Mouse (Mus musculus): ENCODE results near the gene Nxpe3.
"Not testable (repeated sequence)": the region's sequence is repeated elsewhere in the genome, so short reads cannot be mapped to it uniquely, and the experiment has no call there.

Nxpe3 gene

DNA sequence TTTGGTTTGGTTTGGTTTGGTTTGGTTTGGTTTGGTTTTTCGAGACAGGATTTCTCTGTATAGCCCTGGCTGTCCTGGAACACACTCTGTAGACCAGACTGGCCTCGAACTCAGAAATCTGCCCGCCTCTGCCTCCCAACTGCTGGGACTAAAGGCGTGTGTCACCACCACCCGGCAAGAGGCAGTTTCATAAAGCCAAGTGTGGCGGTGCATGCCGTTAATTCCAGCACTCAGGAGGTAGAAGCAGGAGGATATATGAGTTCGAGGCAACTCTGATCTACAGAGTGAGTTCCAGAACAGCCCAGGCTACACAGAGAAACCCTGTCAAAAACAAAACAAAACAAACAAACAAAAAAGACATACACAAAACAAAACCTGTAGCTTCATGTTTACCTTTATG lies 57.4 kb downstream of the Nxpe3 start:
- not testable (repeated sequence) for DNase-seq

DNA sequence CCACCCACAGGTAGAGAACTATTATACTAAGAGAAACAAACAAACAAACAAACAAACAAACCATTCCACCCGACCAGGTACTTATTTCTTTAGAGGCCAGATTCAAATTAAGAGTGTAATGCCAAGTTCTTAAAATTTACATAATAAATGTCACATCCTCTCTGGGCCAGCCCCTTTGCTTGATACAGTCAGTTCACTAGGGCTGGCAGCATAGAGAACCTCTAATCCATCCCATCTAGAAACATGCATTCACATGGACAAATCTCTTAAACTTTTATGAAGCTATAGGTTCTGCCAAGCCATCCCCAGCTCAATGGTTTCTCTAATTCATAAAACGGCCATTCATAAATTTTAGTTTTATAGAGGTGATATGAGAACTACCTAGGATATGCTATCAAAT lies 57.9 kb downstream of the Nxpe3 start:
- no peak for DNase-seq

DNA sequence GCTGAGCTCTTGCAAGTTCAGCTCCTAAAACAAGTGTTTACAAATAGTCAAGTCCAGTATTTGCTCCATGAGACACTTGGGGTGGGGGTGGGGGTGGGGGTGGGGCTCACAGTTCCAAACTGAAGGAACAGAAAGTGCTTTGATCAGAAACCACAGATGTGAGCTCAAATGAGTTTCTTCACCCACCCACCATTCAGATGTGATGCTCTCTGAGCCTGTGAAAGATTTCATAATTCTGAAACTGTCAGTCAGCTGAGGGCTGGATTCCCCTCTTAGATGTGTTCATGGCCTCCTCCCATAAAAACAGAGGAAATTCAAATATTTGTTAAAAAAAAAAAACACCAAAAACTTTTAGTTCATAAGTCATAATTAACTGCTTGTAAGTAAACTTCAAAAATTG lies 59.3 kb downstream of the Nxpe3 start:
- DNase-seq, result no peak

DNA sequence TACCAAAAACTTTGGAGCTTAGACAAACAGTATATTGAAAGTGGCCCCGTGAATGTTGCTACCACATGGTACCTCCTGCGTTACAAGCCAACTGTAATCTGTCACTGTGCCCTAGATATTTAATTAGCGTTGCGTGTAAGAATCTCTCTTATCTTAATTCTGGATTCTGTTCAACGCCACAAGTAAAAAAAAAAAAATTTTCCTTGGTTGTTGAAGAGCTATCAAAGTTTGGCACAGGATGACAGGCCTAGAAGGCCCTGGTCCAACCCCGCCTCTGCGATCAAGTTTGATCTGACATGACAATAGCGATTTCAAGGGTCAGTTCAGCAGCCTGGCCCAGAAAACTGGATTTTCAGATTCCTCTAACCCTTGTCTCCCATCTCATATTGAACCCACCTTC lies 62.5 kb downstream of the Nxpe3 start:
- no peak for DNase-seq

DNA sequence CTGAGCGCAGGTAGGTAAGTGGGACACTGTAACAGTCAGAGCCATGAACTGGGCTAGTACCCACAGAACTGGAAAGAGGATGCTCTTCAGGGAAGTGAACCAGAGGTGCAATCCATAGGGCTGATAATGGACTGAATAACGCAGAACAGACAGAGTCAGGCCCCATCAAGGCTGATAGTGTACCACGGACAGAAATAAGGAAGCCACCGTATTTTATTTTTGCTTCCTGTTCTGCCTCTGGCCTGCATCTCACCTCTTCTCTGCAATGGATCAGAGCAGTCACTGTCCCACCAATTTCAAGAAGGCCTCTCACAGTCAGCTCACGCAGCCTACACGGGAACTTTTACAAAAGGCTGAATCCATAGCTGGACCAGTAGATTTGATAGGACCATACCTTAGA lies 63.0 kb downstream of the Nxpe3 start:
- no peak for DNase-seq

DNA sequence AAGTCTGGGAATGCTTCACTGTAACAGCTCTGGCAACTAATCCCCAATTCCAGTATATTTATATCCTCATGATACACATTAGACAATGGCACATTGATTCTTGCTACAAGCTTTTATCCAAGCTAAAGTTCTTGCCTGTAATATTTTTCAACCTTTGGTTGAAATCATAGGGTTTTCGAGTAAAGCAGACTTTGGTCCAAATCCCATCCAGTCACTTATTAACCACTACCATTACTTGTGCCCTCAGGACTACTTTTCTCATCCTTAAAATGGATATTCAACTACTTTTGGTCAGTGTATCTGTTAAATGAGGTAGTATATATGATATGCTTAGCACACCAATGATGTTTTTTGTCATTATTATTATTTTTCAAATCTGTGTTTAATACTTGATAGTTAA lies 63.6 kb downstream of the Nxpe3 start:
- DNase-seq, result no peak

DNA sequence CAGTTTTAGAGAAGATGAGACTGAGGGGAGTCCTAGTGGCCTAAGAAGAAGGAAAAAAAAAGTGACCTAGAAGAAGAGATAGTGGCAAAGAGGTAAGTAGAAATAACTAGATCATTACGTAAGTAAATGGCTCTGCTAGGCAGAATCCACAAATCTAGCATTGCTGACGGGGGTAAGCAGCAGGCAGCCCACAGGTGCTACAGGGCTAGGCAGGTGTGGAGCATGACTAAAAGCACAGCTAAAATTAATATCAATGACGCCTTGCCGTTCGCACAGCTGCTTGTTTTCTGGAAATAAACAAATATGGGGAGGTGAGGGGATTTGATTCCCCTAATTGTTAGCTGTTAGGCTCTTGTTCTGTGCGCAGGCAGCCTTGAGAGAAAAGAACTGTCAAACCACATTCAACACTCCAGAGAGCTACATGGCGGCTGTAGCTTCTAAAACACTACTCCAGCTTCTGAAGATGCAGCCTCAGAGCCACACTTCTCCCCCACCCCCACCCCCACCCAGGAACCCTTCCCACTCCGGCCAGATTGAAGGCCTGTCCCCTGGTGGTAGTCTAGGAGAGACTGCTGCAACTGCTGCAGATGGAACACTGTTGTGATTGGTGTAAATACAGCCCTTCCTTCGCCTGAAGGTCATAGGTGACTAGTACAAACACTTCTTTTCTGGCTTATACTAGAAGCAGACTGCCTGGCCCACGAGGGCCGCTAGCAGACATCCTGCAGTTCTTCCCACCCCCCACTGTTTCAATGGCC lies 71.5 kb downstream of the Nxpe3 start:
- no peak for DNase-seq

DNA sequence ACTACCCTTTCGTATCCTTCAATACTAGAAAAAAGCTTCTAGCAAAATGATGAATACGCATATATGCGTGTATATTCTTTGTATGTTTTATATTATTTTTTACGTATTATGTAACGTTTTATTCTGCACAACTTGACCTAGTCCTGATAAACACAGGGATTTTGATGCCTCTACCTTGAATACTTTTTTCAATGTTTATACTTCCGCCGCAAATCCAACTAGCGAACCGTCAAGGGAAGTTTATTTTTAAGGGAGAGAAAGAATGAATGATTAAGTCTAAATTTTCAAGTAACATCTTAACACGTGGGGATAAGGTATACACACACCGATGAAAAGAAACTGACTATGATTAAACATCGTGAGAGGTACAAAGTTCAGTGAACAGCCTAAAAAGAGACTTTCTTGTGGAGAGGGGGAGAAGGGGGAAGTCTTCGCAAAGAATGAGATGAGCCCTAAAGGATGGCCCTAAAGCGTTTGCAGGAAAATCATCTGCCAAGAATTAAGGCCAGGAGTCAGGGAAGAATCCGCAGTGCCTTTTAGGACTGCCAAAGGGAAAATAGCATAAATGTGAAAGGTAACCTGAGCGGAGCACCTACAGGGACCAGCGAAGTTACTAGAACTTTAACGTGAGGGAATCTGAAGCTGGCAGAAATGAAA lies 72.2 kb downstream of the Nxpe3 start:
- no peak for DNase-seq

DNA sequence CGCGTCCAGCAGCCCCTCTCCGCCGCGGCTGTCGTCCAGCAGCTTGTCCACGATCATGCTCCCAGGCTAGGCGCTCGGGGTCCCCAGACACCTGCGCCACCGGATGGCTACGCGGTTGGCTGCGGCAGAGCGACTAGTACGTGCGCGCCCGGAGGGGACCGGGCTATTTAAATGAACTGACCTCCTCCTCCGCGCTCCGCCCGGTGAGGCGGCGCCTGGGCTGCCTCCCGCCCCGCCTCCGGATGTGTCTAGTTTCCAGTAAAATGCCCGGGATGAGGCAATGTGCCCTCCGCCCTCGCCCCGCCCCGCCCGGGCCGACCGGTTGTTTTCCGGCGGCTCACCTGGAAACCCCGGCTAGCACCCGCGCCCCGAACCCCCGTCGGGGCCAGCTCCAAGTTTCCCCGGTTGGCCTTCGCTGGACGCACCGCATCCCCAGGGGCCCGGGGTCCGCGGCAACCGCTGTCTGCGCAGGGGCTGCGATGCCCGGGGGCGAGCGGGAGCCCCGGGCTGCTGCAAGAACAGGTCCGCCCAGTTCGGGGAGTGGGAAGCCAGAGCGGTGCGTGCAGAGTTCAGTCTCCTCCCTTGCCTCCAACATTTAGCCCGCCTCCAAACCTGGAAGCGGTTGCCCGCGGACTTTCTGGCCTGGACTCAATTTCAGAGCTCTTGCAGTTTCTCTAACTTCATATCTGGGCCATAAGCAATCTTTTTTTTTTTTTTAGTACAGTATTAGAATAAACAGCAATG lies 72.9 kb downstream of the Nxpe3 start:
- DNase-seq, result peak; percentile 82

DNA sequence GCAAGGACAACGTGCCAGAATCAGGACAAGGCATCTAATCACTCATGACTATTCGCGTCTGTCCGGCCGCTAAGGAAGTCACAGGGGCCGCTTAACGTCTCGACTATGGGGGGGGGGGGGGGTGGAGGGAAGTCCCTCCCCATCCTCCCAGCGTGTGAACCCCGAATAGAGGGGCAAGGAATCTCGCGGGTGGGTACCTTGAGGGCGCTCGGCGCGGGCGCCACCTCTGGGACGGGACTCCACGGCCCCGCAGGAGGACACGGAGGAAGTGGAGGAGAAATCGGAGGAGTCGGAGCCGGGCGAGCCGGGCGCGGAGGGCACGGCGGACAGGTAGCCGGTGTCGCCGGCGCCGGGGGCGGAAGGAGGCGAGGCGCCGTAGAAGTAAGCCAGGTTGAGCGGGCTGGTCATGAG lies 73.5 kb downstream of the Nxpe3 start:
- DNase-seq, result no peak

DNA sequence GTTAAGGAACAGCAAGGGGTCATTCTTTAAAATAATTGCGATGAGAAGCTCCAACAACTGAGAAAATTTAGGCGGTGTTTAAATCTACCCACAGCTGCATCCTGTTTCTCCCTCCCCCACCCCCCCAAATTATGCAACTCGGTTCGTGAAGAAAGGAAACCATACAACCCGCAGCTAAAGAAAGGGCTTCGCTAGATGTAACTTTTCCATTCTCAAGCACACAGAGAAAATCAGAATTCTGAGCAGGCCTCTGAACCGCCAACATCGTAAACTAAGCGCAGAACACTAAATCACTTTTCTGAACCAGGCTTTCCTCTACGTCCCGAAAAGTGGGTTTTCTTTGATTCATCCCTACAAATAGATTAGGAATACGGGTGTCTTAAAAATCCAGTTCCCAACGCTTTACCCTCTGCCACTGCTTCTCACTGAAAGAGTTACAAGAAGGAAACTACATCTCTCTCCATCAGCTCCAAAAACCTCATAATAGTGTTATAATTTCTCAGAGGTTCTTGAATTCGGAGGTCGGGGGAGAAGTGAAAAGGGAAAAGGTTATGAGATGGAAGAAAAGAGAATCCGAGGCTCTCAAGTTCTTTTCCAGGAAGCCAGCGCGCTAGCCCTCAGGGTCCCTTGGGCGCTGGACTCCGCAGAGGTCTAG lies 74.0 kb downstream of the Nxpe3 start:
- peak; percentile 36 to 41 for DNase-seq

DNA sequence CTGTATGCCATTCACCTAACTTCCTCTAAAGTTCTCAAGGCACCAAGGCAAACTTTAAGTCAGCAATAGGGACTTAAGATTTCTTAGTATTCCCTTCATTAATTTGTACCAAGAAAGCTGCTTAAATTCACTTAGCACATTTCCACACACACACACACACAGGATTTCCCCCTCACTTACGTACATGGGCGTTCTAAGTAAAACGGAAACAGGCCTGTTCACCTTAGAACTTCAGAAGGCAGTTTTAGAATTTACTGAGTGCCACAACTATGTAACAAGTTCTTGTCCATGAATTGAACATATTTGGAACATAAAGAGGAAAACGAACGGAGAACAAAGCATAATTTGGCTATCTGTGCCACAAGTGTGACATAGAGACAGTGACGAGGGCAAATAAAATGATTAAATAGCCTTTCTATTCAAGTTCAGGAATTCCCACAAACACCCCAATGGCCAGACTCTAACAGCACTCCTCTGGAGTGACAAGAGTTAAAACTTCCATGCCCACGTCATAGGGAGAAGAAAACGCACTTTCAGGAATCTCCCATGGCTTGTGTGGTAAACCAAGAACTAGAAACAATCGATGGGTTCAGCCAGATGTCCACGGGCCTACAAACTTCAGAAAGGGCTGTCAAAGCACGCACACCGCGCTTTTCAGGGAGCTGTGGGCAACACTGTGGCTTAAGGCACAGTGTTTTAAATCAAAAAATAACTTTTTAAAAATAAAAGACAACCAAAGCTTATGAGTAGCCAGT lies 74.7 kb downstream of the Nxpe3 start:
- peak; percentile 42 to 45 for DNase-seq

DNA sequence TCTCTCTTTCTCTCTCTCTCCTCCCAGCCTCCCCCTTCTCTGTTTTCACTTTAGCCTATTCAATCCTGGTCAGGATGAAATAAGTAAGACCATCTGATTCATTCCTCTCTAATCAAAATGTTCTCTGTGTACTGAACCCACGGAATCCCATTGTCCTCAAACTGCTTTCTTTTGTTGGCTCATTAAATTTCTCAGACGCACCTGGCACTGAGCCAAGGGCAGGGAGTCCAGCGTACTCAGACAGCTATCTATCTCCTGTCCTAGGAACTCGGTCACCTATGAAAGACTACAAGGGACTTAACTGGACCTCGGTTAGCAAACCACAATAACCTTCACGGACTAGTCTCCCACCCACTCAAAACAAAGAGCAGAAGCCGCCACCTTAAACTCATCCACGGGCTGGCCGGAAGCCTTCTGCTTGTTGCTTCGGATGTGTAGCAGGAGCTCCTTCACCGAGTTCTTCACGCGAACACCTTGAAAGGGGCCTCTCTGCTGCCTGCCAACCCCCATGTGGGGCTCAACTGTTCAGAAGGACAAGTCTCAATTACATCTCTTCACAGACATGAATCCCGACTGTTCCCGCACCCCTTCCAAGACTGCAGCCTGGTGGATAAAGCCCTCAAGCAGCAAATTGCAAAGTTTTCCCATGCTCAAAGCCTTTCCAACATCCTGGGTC lies 75.8 kb downstream of the Nxpe3 start:
- no peak for DNase-seq

DNA sequence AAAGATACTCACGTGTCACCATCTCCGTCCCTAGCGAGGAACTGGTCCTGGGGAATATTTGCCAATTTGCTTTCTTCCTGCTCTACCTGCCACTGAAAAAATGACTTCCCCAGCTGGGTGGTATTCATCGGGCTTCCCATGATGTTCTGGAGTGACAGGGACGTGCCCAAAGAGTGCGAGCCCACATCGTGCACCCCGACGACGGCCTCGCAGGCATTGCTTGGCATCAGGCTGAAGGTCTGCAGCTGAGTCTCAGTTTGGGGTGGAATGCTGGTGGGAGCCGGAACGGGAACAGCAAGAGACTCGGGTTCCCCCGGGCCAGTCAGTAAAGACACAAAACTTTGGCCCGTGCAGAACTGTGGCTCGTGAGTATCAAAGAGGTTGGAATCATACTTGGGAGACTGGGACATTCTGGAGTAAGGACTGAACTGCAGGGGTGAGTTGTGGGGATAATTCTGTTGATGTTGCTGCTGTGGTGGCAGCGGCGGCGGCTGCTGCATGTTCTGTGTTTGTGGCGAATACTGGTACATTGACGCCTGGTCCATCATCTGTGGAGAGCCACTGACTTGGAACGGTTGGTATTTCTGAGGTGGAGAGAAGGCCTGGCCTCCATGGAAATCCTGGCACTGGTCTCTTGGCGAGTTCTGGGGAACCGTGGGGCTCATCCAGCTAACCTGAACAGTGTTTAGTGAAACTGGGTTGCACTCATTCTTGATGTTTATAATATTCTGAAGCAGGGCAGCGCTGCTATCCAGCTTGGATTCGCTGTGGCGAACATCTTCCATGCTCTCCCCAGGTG lies 77.2 kb downstream of the Nxpe3 start:
- DNase-seq, result no peak

DNA sequence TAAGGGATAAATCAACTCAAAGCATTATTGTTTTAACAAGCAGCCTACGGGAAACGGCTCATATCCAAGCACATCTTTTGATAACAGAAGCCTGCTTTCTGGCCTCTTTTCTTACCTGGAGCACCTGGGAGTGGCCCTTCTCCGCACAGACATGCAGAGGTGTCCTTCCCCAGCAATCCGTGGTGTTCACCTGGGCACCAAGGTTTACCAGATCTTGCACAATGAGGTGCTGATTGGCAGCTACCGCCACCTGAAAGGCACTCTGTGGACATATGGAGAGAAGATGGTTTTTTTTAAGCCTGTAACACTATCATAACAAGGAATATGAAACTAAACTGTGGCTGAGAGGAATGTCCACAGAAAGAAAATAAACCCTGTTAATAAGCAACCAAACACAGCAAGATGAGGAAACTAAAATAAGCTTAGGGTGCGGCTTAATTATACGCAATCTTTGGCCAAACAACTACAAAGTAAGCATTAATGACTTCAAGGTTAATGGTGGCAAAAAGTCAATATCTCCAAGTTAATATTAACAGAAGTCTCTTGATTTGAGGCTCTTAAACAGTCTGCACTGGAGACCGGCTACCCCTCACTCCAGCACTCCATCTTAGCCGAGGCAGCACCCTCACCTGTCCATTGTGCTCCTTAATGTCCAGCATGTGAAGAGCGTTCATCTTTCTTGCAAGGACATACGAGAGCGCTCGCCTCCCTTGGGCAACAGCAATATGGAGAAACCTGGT lies 78.7 kb downstream of the Nxpe3 start:
- DNase-seq, result no peak

DNA sequence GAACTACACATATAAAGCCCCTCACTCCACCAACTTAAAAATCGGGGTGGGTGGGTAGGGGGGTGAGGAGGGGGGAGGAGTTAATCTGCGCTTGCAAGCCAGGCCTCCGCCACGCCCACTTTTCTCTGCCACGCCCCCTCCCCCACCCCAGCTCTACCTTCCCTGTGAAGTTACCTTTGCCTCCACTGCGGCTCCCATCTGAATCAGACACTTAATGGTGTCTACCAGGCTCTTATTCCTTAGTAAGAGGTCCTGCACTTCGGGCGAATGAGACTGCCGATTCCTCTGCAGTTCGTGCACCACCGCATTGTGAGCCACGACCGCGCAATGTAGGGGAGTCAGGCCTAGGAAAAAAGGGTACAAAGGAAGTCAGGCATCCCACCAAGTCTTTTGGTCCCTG lies 79.6 kb downstream of the Nxpe3 start:
- no peak for DNase-seq

DNA sequence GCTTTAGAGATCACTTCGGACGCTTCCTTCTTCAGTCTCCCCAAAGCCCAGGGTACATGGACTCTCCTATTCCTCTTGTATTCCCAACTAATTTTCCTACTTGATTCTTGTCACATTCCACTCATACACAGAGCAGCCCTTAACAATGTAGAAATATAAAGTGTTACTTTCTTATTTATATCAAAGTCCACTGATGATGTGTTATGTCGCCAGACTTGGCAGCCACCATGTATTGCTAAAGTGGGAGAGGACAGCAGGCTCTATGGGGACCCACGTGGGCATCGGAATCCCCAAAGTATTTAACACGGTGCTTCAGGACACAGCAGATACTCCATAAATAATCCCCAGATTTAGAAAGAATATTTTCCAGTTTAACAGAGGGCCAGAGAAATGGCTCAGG lies 80.4 kb downstream of the Nxpe3 start:
- DNase-seq, result no peak

DNA sequence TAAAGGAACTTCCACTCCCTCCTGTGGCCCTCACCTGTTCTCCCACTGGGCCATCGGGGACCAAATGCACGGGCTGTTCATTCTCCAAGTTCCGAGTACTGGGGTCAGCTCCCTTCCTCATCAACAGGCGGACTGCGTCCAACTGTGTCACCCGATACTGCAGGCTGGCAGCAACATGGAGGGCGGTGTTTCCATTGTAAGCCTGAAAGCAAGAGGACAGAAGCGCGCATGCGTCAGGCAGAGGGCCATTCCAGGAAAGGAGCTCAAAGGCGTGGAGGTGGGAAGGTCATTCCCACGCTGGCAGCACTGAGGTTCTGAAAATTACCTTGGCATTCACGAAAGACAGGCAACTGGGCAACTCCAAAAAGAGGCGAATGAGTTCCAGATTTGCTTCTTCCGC lies 81.2 kb downstream of the Nxpe3 start:
- no peak for DNase-seq

DNA sequence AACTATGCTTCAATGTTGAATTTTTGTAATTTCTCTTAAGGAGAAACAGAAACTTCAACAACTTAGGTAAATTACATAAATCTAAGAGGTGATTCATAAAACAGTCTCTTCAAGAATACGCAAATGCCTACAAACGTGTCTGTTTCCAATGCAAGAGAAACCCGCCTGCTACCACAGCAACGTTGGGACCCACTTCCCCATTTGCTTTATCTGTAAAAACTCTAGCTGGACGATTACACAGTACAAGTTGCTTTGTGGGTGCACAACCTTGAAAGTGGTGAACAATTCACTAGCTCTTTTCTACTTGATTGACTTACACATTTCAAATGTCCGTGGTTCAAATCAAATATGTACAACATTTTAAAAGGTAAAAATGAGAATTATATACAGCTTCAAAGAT lies 83.3 kb downstream of the Nxpe3 start:
- peak; percentile 53 to 60 for DNase-seq

DNA sequence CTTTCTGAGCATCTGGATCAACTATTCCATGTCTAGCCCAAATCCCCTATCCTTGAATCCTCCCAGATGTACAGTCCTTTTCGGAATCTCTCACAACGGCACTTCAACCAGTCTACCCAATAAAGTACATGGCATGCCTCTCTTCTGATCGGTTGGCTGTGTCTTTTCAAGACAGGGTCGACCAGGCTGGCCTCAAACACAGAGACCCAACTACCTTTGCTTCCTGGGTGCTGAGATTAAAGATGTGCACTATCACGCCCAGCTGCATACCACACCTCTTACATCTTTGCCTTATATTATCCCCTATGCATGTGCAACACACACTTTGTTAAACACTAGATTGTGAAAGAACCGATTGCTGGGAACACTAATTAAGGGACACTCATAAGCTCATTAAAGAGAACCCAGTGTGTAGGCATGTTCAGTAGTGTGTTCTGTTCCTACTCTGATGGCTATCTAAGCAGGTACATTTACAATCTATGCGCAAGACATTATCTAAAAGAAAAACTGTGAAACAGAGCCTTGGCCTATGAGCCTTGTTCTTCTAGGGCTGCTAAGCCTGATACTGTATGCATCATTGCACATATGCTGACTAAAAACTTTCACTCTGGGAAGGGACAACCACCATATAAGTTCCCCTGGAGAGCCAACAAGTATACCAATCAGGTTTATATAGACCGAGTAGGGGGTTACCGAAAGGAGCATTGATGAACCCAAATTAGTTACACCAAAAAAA lies 85.1 kb downstream of the Nxpe3 start:
- no peak for DNase-seq

All from B cell, adult 2 months (primary cell).